Mouse (Mus musculus): ENCODE measurements around the gene Sf3a1. TPM values are rescaled to one million over a fixed set of nuclear protein-coding genes. Genes with fewer than 3 reads are reported as not detected.

The Sf3a1 gene
- polyA plus RNA-seq (2017; shearing (Covaris generic)), result 52.2 TPM

GRCm38 (mm10) chr11:4159808-4160708, at the start of gene Sf3a1, which contains the start of gene Ccdc157:
Sf3a1 (plus strand) TSS chr11:4160350.
Ccdc157 (minus strand) TSS chr11:4160293.

GRCm38 (mm10) chr11:4122742-4123579, 37.2 kb upstream of the Sf3a1 start, which contains the start of gene Sec14l2:
Sec14l2 (minus strand) TSS chr11:4123415.

GRCm38 (mm10) chr11:4134986-4135935, 24.9 kb upstream of the Sf3a1 start, which contains the start of gene Rnf215:
Rnf215 (plus strand) TSS chr11:4135202.

GRCm38 (mm10) chr11:4186486-4187317, 26.6 kb downstream of the Sf3a1 start, which contains the start of gene Tbc1d10a:
Tbc1d10a (plus strand) TSS chr11:4186789.

GRCm38 (mm10) chr11:4217914-4218629, 57.9 kb downstream of the Sf3a1 start, which contains the start of gene Castor1:
Castor1 (plus strand) TSS chr11:4218225.

Other genes starting within 250 kb of the Sf3a1 start
- gene Slc35e4, start 245.7 kb upstream of the Sf3a1 start, polyA plus RNA-seq (2017; shearing (Covaris generic)), result 0.37 TPM
- gene Tcn2, start 228.2 kb upstream of the Sf3a1 start, polyA plus RNA-seq (2017; shearing (Covaris generic)), result 11.7 TPM
- gene Pes1, start 196.4 kb upstream of the Sf3a1 start, polyA plus RNA-seq (2017; shearing (Covaris generic)), result 68.3 TPM
- gene 4930556J24Rik, start 183.6 kb upstream of the Sf3a1 start, polyA plus RNA-seq (2017; shearing (Covaris generic)), result 0.31 TPM
- gene Gal3st1, start 176.7 kb upstream of the Sf3a1 start, polyA plus RNA-seq (2017; shearing (Covaris generic)), result not detected
- not detected for gene Sec14l4, start 128.9 kb upstream of the Sf3a1 start, polyA plus RNA-seq (2017; shearing (Covaris generic))
- not detected for gene Sec14l3, start 95.5 kb upstream of the Sf3a1 start, polyA plus RNA-seq (2017; shearing (Covaris generic))
- 0.57 TPM for gene Mtfp1, start 64.9 kb upstream of the Sf3a1 start, polyA plus RNA-seq (2017; shearing (Covaris generic))
- 0.29 TPM for gene Sec14l2, start 36.9 kb upstream of the Sf3a1 start, polyA plus RNA-seq (2017; shearing (Covaris generic))
- gene Rnf215, start 25.1 kb upstream of the Sf3a1 start, polyA plus RNA-seq (2017; shearing (Covaris generic)), result 35.0 TPM
- 5.0 TPM for gene Ccdc157, start 57 bp upstream of the Sf3a1 start, polyA plus RNA-seq (2017; shearing (Covaris generic))
- 108 TPM for gene Tbc1d10a, start 26.4 kb downstream of the Sf3a1 start, polyA plus RNA-seq (2017; shearing (Covaris generic))
- 30.3 TPM for gene Castor1, start 57.9 kb downstream of the Sf3a1 start, polyA plus RNA-seq (2017; shearing (Covaris generic))
- gene Osm, start 76.1 kb downstream of the Sf3a1 start, polyA plus RNA-seq (2017; shearing (Covaris generic)), result 22.4 TPM
- not detected for gene Lif, start 97.2 kb downstream of the Sf3a1 start, polyA plus RNA-seq (2017; shearing (Covaris generic))

Measured in naive thymus-derived CD4-positive, alpha-beta T cell, adult 5 months (primary cell).